In the genomic region with DNA sequence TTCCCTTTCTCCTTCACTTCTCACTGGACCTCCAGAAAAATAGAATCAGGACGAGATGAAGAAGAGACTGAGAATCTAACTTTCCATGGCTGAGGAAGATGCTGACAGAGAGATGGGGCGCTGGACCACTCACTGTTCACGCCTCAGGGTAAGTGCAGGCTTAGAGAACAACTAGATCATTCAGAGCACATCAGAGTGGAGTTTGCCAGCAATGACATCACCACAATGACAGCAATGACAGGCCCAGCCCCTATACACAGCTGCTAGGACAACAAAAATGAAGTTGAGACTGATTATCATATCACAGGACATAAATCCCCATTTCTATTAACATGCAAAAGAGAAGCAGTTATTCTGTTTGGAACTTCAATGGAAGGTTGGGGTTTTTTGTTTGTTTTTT, we compare ENCODE assay signal across 22 mouse cellular contexts.
A peak's percentile ranks its signal among the peaks of the same experiment; 100 is the strongest.
DNase-seq lines count a peak whose midpoint lies in the region; ATAC-seq and TF ChIP-seq lines count a peak whose summit lies in the region.
"Had no signal": no experiment of that assay in that cellular context is flagged by ENCODE, and none has a peak within 500 bp of the region (broad histone marks: within the 10 kb centered on the region; RNA-seq: fewer than 3 reads in every experiment).

No protein-coding gene starts in this region.

- H3K4me3 ChIP-seq in forebrain, embryonic 11.5 days (ENCODE audit: low read depth, low read length): no peak overlapping the region
- H3K4me3 ChIP-seq in forebrain, embryonic 10.5 days: no peak overlapping the region
- no peak overlapping the region for H3K4me3 ChIP-seq in forebrain, postnatal 0 days (ENCODE audit: low read depth, low read length)
- H3K4me3 ChIP-seq: embryonic facial prominence, embryonic 13.5 days; gastrocnemius, adult 2 months; heart, embryonic 13.5 days; limb, embryonic 12.5 days; liver, embryonic 13.5 days; myocyte; neural tube, embryonic 15.5 days had no signal

- ATAC-seq in forebrain, embryonic 11.5 days (replicated peaks; ENCODE audit: low FRiP score): peak; percentile 63; the same call in 1 of the 2 replicates
- ATAC-seq in forebrain, postnatal 0 days: peak; percentile 77
- ATAC-seq: intestine, postnatal 0 days had no signal

- H3K4me2 ChIP-seq in forebrain, embryonic 11.5 days (ENCODE audit: low read depth, low read length, severe bottlenecking): no peak overlapping the region
- H3K4me2 ChIP-seq in forebrain, postnatal 0 days (ENCODE audit: low read depth): no peak overlapping the region
- H3K4me2 ChIP-seq: embryonic facial prominence, embryonic 13.5 days; heart, embryonic 13.5 days; limb, embryonic 12.5 days; liver, embryonic 13.5 days; neural tube, embryonic 15.5 days had no signal

- no peak overlapping the region for H3K9ac ChIP-seq in forebrain, embryonic 11.5 days (ENCODE audit: low read length)
- no peak overlapping the region for H3K9ac ChIP-seq in forebrain, postnatal 0 days
- H3K9ac ChIP-seq: embryonic facial prominence, embryonic 13.5 days; heart, embryonic 13.5 days; limb, embryonic 12.5 days; liver, embryonic 13.5 days; neural tube, embryonic 15.5 days had no signal

- 0 out of 2 replicates have a peak, but pooled peaks cover 2% of the 10 kb centered on the region for H3K4me1 ChIP-seq in forebrain, embryonic 11.5 days (replicated peaks; ENCODE audit: control insufficient read depth, insufficient read depth, low read length)
- peaks cover 7% of the 10 kb centered on the region; the same call in 1 of the 2 replicates for H3K4me1 ChIP-seq in forebrain, embryonic 10.5 days
- no peaks in the 10 kb centered on the region for H3K4me1 ChIP-seq in forebrain, postnatal 0 days (ENCODE audit: insufficient read depth)
- H3K4me1 ChIP-seq: embryonic facial prominence, embryonic 13.5 days; heart, embryonic 13.5 days; liver, embryonic 13.5 days had no signal

- 69% methylated on average over 3 of the region's 3 CpGs for WGBS in forebrain, embryonic 11.5 days
- 70% methylated on average over 3 of the region's 3 CpGs for WGBS in forebrain, embryonic 10.5 days
- whole genome bisulfite sequencing in forebrain, postnatal 0 days: 38% methylated on average over 3 of the region's 3 CpGs

- H3K27ac ChIP-seq in forebrain, embryonic 11.5 days (ENCODE audit: low read depth, low read length): no peak overlapping the region
- H3K27ac ChIP-seq in forebrain, embryonic 10.5 days: no peak overlapping the region
- H3K27ac ChIP-seq in forebrain, postnatal 0 days (ENCODE audit: low read depth, low read length): no peak overlapping the region
- H3K27ac ChIP-seq: embryonic facial prominence, embryonic 13.5 days; gastrocnemius, adult 2 months; heart, embryonic 13.5 days; kidney, postnatal 0 days; limb, embryonic 12.5 days; liver, embryonic 13.5 days; neural tube, embryonic 15.5 days had no signal

- no peak for DNase-seq in forebrain, embryonic 11.5 days (ENCODE audit: low spot score)
- no peak for DNase-seq in forebrain, embryonic 10.5 days (ENCODE audit: extremely low spot score, low spot score)
- peak; percentile 61 for DNase-seq in layer of hippocampus, adult 9-11 months
- no peak for DNase-seq in layer of hippocampus, postnatal 14 days (ENCODE audit: low spot score in 2 of 2)
- DNase-seq in brain, adult 2 months (ENCODE audit: low read depth, low spot score): peak; percentile 87
- DNase-seq in forebrain, postnatal 0 days: no peak
- no peak for DNase-seq in urinary bladder, postnatal 14 days (ENCODE audit: low spot score)
- DNase-seq in embryo, embryonic 10.5 days (ENCODE audit: low spot score): no peak
- DNase-seq: adrenal gland, adult 2 months; cerebellum, adult 11-12 months; gastrocnemius, adult 2 months; heart, postnatal 4 days; liver, embryonic 13.5 days; thymus, adult 2 months had no signal

- H3K27me3 ChIP-seq in forebrain, embryonic 11.5 days (ENCODE audit: control insufficient read depth, insufficient read depth, low read length): no peaks in the 10 kb centered on the region
- no peaks in the 10 kb centered on the region for H3K27me3 ChIP-seq in forebrain, embryonic 10.5 days (ENCODE audit: poor library complexity, severe bottlenecking)
- H3K27me3 ChIP-seq in forebrain, postnatal 0 days (ENCODE audit: insufficient read depth, low read length): no peaks in the 10 kb centered on the region
- H3K27me3 ChIP-seq: CH12.LX; embryonic facial prominence, embryonic 13.5 days; heart, embryonic 13.5 days; limb, embryonic 12.5 days; liver, embryonic 13.5 days; neural tube, embryonic 15.5 days had no signal

- H3K9me3 ChIP-seq in forebrain, embryonic 11.5 days (ENCODE audit: control insufficient read depth, low read length): no peaks in the 10 kb centered on the region
- H3K9me3 ChIP-seq in forebrain, embryonic 10.5 days: no peaks in the 10 kb centered on the region
- no peaks in the 10 kb centered on the region for H3K9me3 ChIP-seq in forebrain, postnatal 0 days (ENCODE audit: low read length)
- H3K9me3 ChIP-seq: embryonic facial prominence, embryonic 13.5 days; heart, embryonic 13.5 days; limb, embryonic 12.5 days; liver, embryonic 13.5 days; neural tube, embryonic 15.5 days had no signal

- no peak for TF ChIP-seq CTCF in forebrain, postnatal 0 days (IDR thresholded peaks at IDR 0.05; ENCODE audit: low read depth)

- no peaks in the 10 kb centered on the region for H3K36me3 ChIP-seq in forebrain, embryonic 11.5 days (ENCODE audit: control insufficient read depth, insufficient read depth, low read length)
- no peaks in the 10 kb centered on the region for H3K36me3 ChIP-seq in forebrain, embryonic 10.5 days (replicated peaks)
- H3K36me3 ChIP-seq in forebrain, postnatal 0 days (ENCODE audit: insufficient read depth): no peaks in the 10 kb centered on the region
- H3K36me3 ChIP-seq: embryonic facial prominence, embryonic 13.5 days; heart, embryonic 13.5 days; limb, embryonic 12.5 days; liver, embryonic 13.5 days; neural tube, embryonic 15.5 days had no signal

Comparison
In these comparisons a context has a peak if more than half of its experiments do, and no peak if none do; other contexts are left out.
1. DNase-seq: peak in layer of hippocampus, adult 9-11 months (single experiment) and brain, adult 2 months (single experiment); none in forebrain, embryonic 11.5 days (single experiment), forebrain, embryonic 10.5 days (single experiment), layer of hippocampus, postnatal 14 days (0 of 2), forebrain, postnatal 0 days (single experiment), urinary bladder, postnatal 14 days (single experiment) and embryo, embryonic 10.5 days (single experiment).